Mouse (Mus musculus) CH12.LX (cell line): ENCODE results near the gene Tedc1. TPM values are rescaled to one million over a fixed set of nuclear protein-coding genes. Genes with fewer than 3 reads are reported as not detected.

ENCODE experiments used
- DNase-seq: peaks from one replicate; pipeline ENCODE4 v3.0.0-alpha.2; 2013; ENCODE audit errors: extremely low read depth
- H3K27ac ChIP-seq: 2 replicates; pipeline ENCODE4 v1.5.1; 2012; ENCODE audit warnings: low read depth, mild to moderate bottlenecking, control low read depth, moderate library complexity; ENCODE audit not compliant: insufficient read depth
- H3K27me3 ChIP-seq: replicated peaks from 2 replicates; pipeline ENCODE3; 2012; ENCODE audit warnings: inconsistent platforms
- H3K36me3 ChIP-seq, 2 experiments: replicated peaks in 1 of 2; 2 replicates each; pipeline versions ENCODE3 to v1.6.1; 2012; ENCODE audit warnings: inconsistent platforms in 1 of 2, low read length in 1 of 2, mild to moderate bottlenecking in 1 of 2, mixed read lengths in 1 of 2, moderate library complexity in 1 of 2; ENCODE audit not compliant: control insufficient read depth in 1 of 2, insufficient read depth in 1 of 2
- H3K4me1 ChIP-seq, 2 experiments: 2 replicates each; pipeline ENCODE4 v1.6.1; 2012; ENCODE audit warnings: inconsistent platforms in 1 of 2, moderate library complexity in 1 of 2; ENCODE audit not compliant: insufficient read depth in 2 of 2, control insufficient read depth in 1 of 2
- H3K4me2 ChIP-seq: 2 replicates; pipeline ENCODE4 v1.6.1; 2012; ENCODE audit warnings: low read depth, mild to moderate bottlenecking, control low read depth; ENCODE audit not compliant: poor library complexity, insufficient read depth, severe bottlenecking
- H3K4me3 ChIP-seq, 3 experiments: fragments of 150-350 bp in 1 of 3; sonication (generic) in 1 of 3; replicated peaks in 1 of 3; 2 replicates each; pipeline versions ENCODE3 to v1.5.1; 2011 to 2012; ENCODE audit warnings: low read depth in 2 of 3, low read length in 2 of 3, mild to moderate bottlenecking in 2 of 3, moderate library complexity in 2 of 3, control low read depth in 1 of 3, improper control_type of control experiment in 1 of 3, inconsistent platforms in 1 of 3, mixed read lengths in 1 of 3; ENCODE audit not compliant: poor library complexity in 1 of 3
- H3K79me2 ChIP-seq: replicated peaks from 2 replicates; pipeline ENCODE4 v1.6.1; 2012; ENCODE audit warnings: mild to moderate bottlenecking, moderate library complexity; ENCODE audit not compliant: control insufficient read depth, poor library complexity, insufficient read depth, severe bottlenecking; ENCODE audit errors: extremely low read depth
- H3K9ac ChIP-seq: 2 replicates; pipeline ENCODE4 v1.6.1; 2012; ENCODE audit warnings: low read depth, mild to moderate bottlenecking, control low read depth, moderate library complexity; ENCODE audit not compliant: insufficient read depth
- H3K9me3 ChIP-seq: replicated peaks from 2 replicates; pipeline ENCODE3; 2012; ENCODE audit warnings: low read length, inconsistent platforms, mixed read lengths
- CTCF ChIP-seq, 2 experiments: IDR thresholded peaks in 1 of 2; conservative IDR thresholded peaks in 1 of 2; 2 replicates each; pipeline ENCODE4 v1.5.1; 2011 to 2012; ENCODE audit warnings: low read depth in 2 of 2, low read length in 2 of 2, improper control_type of control experiment in 1 of 2, inconsistent platforms in 1 of 2, mild to moderate bottlenecking in 1 of 2, moderate library complexity in 1 of 2
- ELF1 ChIP-seq: IDR thresholded peaks from 2 replicates; pipeline ENCODE4 v1.6.1; 2014; ENCODE audit warnings: low read depth, mild to moderate bottlenecking, inconsistent platforms, low read length, improper control_type of control experiment
- EP300 ChIP-seq: IDR thresholded peaks from 2 replicates; pipeline ENCODE4 v1.6.1; 2011; ENCODE audit warnings: low read length, improper control_type of control experiment
- GABPA ChIP-seq: IDR thresholded peaks from 2 replicates; pipeline ENCODE4 v1.6.1; 2012; ENCODE audit warnings: low read depth, low read length, improper control_type of control experiment, inconsistent platforms; ENCODE audit not compliant: insufficient replicate concordance
- JUN ChIP-seq: IDR thresholded peaks from 2 replicates; pipeline ENCODE4 v1.6.1; 2011; ENCODE audit warnings: low read depth, mild to moderate bottlenecking, low read length, improper control_type of control experiment, moderate library complexity; ENCODE audit not compliant: insufficient read depth
- MAFK ChIP-seq: IDR thresholded peaks from 2 replicates; pipeline ENCODE4 v1.6.1; 2011; ENCODE audit warnings: low read length, improper control_type of control experiment; ENCODE audit not compliant: insufficient replicate concordance
- MAX ChIP-seq: IDR thresholded peaks from 2 replicates; pipeline ENCODE4 v1.6.1; 2011; ENCODE audit warnings: low read length, improper control_type of control experiment
- MYC ChIP-seq: IDR thresholded peaks from 2 replicates; pipeline ENCODE4 v1.6.1; 2011; ENCODE audit warnings: low read depth, mild to moderate bottlenecking, improper control_type of control experiment, low read length
- NELFE ChIP-seq: IDR thresholded peaks from 2 replicates; pipeline ENCODE4 v1.6.1; 2011; ENCODE audit warnings: low read depth, low read length, improper control_type of control experiment
- POLR2A ChIP-seq: IDR thresholded peaks from 2 replicates; pipeline ENCODE4 v1.6.1; 2011; ENCODE audit warnings: low read depth, mild to moderate bottlenecking, improper control_type of control experiment, low read length
- POLR2AphosphoS2 ChIP-seq: IDR thresholded peaks from 2 replicates; pipeline ENCODE4 v1.6.1; 2011; ENCODE audit warnings: low read depth, low read length, improper control_type of control experiment
- RAD21 ChIP-seq: IDR thresholded peaks from 2 replicates; pipeline ENCODE4 v1.6.1; 2011; ENCODE audit warnings: low read depth, mild to moderate bottlenecking, low read length, improper control_type of control experiment, moderate library complexity
- RCOR1 ChIP-seq: conservative IDR thresholded peaks from 2 replicates; pipeline ENCODE4 v1.6.1; 2012; ENCODE audit warnings: low read depth, mild to moderate bottlenecking, inconsistent platforms, low read length, improper control_type of control experiment
- TBP ChIP-seq: conservative IDR thresholded peaks from 2 replicates; pipeline ENCODE4 v1.6.1; 2011; ENCODE audit warnings: low read depth, low read length, improper control_type of control experiment
- TCF12 ChIP-seq: IDR thresholded peaks from 2 replicates; pipeline ENCODE4 v1.6.1; 2014; ENCODE audit warnings: low read depth, mild to moderate bottlenecking, inconsistent platforms, low read length, improper control_type of control experiment
- USF1 ChIP-seq: IDR thresholded peaks from 2 replicates; pipeline ENCODE4 v1.6.1; 2014; ENCODE audit warnings: low read depth, mild to moderate bottlenecking, inconsistent platforms, low read length, improper control_type of control experiment
- ZC3H11A ChIP-seq: IDR thresholded peaks from 2 replicates; pipeline ENCODE4 v1.6.1; 2012; ENCODE audit warnings: low read depth, mild to moderate bottlenecking, inconsistent platforms, low read length, improper control_type of control experiment
- dilution Hi-C: fragments of 300-500 bp; cut with MboI; formaldehyde crosslinking; loops from 2 replicates; pipeline ENCODE4 v1.14.3; 2020; ENCODE audit warnings: low sequenced_read_pairs; ENCODE audit not compliant: extremely low pct_unique_long_range_greater_than_20kb, extremely low pct_ligation_motif_present
- in situ Hi-C: fragments of 300-500 bp; cut with MboI; formaldehyde crosslinking; loops from 3 replicates; pipeline ENCODE4 v1.14.3; 2019; ENCODE audit warnings: low sequenced_read_pairs, low pct_ligation_motif_present, low pct_unique_long_range_greater_than_20kb, mixed read lengths
- polyA plus RNA-seq: library from polyadenylated mRNA; unstranded; fragments of >175 nt; gene quantifications from 2 replicates; pipeline ENCODE4 v1.2.1, GENCODE M21; 2012; ENCODE audit warnings: low read depth; ENCODE audit not compliant: insufficient read length
- total RNA-seq, 2 experiments: library from RNA; depleted of rRNA; stranded (reverse); fragments of 300-350 nt in 1 of 2; fragments of >200 nt in 1 of 2; gene quantifications; 2 replicates each; pipeline ENCODE4 v1.2.3; 2012 to 2014

Tedc1 gene
- total and polyA plus RNA-seq, 3 experiments = 6.4 to 14.0 (median 9.0) TPM

DNA sequence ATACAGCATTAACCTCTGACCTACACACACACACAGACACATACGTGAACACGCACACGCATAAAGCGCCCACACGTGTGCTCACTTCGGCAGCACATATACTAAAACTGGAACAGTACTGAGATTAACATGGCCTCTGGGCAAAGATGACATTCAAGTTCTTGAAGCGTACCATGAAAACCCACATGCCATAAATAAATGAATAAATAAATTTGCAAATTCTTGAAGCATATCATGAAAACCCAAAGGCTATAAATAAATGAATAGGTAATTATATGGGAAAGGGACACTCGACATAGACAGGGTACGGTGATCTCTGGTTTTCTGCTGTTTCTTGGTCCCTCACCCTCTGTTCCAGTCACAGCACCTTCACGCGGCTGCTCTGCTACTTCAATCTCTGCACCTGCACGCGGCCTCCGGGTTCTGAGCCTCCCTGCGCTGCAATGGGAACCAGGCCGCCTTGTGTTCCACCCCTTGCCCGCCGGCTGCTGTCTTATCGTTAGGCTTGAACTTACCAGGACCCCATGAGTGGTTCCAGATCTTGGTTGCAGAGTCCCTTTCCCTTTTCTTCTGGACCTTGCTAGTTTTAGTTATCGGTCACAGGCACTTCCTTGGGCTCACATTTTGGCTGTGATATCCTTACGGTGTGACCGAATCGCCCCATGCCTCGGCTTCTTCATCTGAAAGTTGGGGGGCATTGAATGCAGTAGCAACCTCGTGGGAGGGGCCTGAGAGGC lies 58.0 kb downstream of the Tedc1 start:
- dilution Hi-C loops (no loop called here), in situ Hi-C loops (loop anchor here (5.0 to 25.0 kb wide), 2 partner anchors 57 to 473 kb away; partner anchors contain the start of gene Tedc1)
- Histone ChIP-seq H3K27ac (no peak overlapping the region), H3K27me3 (peaks cover 20% of the 10 kb centered on the region), H3K9ac (no peak overlapping the region), H3K4me3 (no peak overlapping the region), H3K79me2 (no peaks in the 10 kb centered on the region), H3K4me2 (no peak overlapping the region), H3K36me3 (no peaks in the 10 kb centered on the region), H3K9me3 (no peaks in the 10 kb centered on the region), H3K4me1 (peaks cover 5 to 6% of the 10 kb centered on the region in 2 experiments)
- TF ChIP-seq NELFE (no peak), TCF12 (no peak), POLR2A (no peak), ZC3H11A (no peak), USF1 (no peak), RAD21 (no peak), CTCF (conservative IDR thresholded peaks at IDR 0.05 in 1 of 2, IDR thresholded peaks at IDR 0.05 in 1 of 2; ENCODE audit: low read depth in 2 of 2, low read length in 2 of 2) (no peak), EP300 (no peak), MAX (no peak), RCOR1 (no peak), MAFK (no peak), ELF1 (no peak), JUN (no peak), GABPA (no peak), MYC (no peak)
- no peak for DNase-seq

- in situ Hi-C loops = loop anchor here (5.0 to 25.0 kb wide), 2 partner anchors 58 to 472 kb away; partner anchors contain the start of gene Tedc1
Measured at GRCm38 (mm10) chr12:113214972-113215666, 58.9 kb downstream of the Tedc1 start.

More at GRCm38 (mm10) chr12:113214972-113215666, 58.9 kb downstream of the Tedc1 start:
- Histone ChIP-seq H3K27ac (no peak overlapping the region), H3K9ac (no peak overlapping the region), H3K4me1 (peaks cover 5 to 8% of the 10 kb centered on the region in 2 experiments), H3K27me3 (peaks cover 20% of the 10 kb centered on the region), H3K79me2 (no peaks in the 10 kb centered on the region), H3K36me3 (no peaks in the 10 kb centered on the region), H3K4me2 (no peak overlapping the region), H3K4me3 (no peak overlapping the region), H3K9me3 (no peaks in the 10 kb centered on the region)
- DNase-seq = no peak
- dilution Hi-C loops = no loop called here
- TF ChIP-seq POLR2AphosphoS2 (no peak), TBP (no peak)

Other genes with a start within 250 kb of the Tedc1 start
- 3.8 and 7.6 TPM in 2 replicates for gene Jag2, start 226.6 kb upstream of the Tedc1 start, total RNA-seq (2012; rRNA removed)
- 0.34 and 0.69 TPM in 2 replicates for gene Jag2, start 226.6 kb upstream of the Tedc1 start, total RNA-seq (2014; rRNA removed)
- 0.59 and 0.80 TPM in 2 replicates for gene Jag2, start 226.6 kb upstream of the Tedc1 start, polyA plus RNA-seq
- gene Nudt14, start 214.3 kb upstream of the Tedc1 start, total RNA-seq (2012; rRNA removed) = 15.9 and 23.9 TPM in 2 replicates
- 17.7 and 19.7 TPM in 2 replicates for gene Nudt14, start 214.3 kb upstream of the Tedc1 start, total RNA-seq (2014; rRNA removed)
- gene Nudt14, start 214.3 kb upstream of the Tedc1 start, polyA plus RNA-seq = 20.0 and 20.7 TPM in 2 replicates
- 10.8 and 11.9 TPM in 2 replicates for gene Btbd6, start 179.9 kb upstream of the Tedc1 start, total RNA-seq (2012; rRNA removed)
- gene Btbd6, start 179.9 kb upstream of the Tedc1 start, total RNA-seq (2014; rRNA removed) = 4.3 and 5.6 TPM in 2 replicates
- 8.0 and 9.9 TPM in 2 replicates for gene Btbd6, start 179.9 kb upstream of the Tedc1 start, polyA plus RNA-seq
- 30.8 and 31.2 TPM in 2 replicates for gene Brf1, start 155.7 kb upstream of the Tedc1 start, total RNA-seq (2012; rRNA removed)
- gene Brf1, start 155.7 kb upstream of the Tedc1 start, total RNA-seq (2014; rRNA removed) = 15.9 and 18.1 TPM in 2 replicates
- 29.6 and 30.6 TPM in 2 replicates for gene Brf1, start 155.7 kb upstream of the Tedc1 start, polyA plus RNA-seq
- gene Pacs2, start 141.9 kb upstream of the Tedc1 start, total RNA-seq (2012; rRNA removed) = 6.5 and 7.1 TPM in 2 replicates
- 2.4 and 3.1 TPM in 2 replicates for gene Pacs2, start 141.9 kb upstream of the Tedc1 start, total RNA-seq (2014; rRNA removed)
- gene Pacs2, start 141.9 kb upstream of the Tedc1 start, polyA plus RNA-seq = 7.0 and 8.2 TPM in 2 replicates
- 0.21 and 0.55 TPM in 2 replicates for gene Tex22, start 81.9 kb upstream of the Tedc1 start, total RNA-seq (2012; rRNA removed)
- gene Tex22, start 81.9 kb upstream of the Tedc1 start, total RNA-seq (2014; rRNA removed) = not detected in 2 replicates
- gene Tex22, start 81.9 kb upstream of the Tedc1 start, polyA plus RNA-seq = not detected in 2 replicates
- gene Mta1, start 58.1 kb upstream of the Tedc1 start, total RNA-seq (2012; rRNA removed) = 29.5 and 39.4 TPM in 2 replicates
- 11.5 and 12.7 TPM in 2 replicates for gene Mta1, start 58.1 kb upstream of the Tedc1 start, total RNA-seq (2014; rRNA removed)
- 68.6 and 76.7 TPM in 2 replicates for gene Mta1, start 58.1 kb upstream of the Tedc1 start, polyA plus RNA-seq
- 6.8 and 7.7 TPM in 2 replicates for gene Crip2, start 16.2 kb upstream of the Tedc1 start, total RNA-seq (2012; rRNA removed)
- 0.16 TPM in 1 of 2 replicates, not detected in the other for gene Crip2, start 16.2 kb upstream of the Tedc1 start, total RNA-seq (2014; rRNA removed)
- 0.89 and 1.9 TPM in 2 replicates for gene Crip2, start 16.2 kb upstream of the Tedc1 start, polyA plus RNA-seq
- gene Crip1, start 10.1 kb upstream of the Tedc1 start, total RNA-seq (2012; rRNA removed) = 61.5 and 77.2 TPM in 2 replicates
- gene Crip1, start 10.1 kb upstream of the Tedc1 start, total RNA-seq (2014; rRNA removed) = 1.6 and 2.0 TPM in 2 replicates
- 1.6 and 2.8 TPM in 2 replicates for gene Crip1, start 10.1 kb upstream of the Tedc1 start, polyA plus RNA-seq
- not detected in 2 replicates for gene Tmem121, start 29.5 kb downstream of the Tedc1 start, total RNA-seq (2012; rRNA removed)
- not detected in 2 replicates for gene Tmem121, start 29.5 kb downstream of the Tedc1 start, total RNA-seq (2014; rRNA removed)
- gene Tmem121, start 29.5 kb downstream of the Tedc1 start, polyA plus RNA-seq = not detected in 2 replicates